Mouse (Mus musculus): ENCODE results near the gene Gm44790. TPM values are rescaled to one million over a fixed set of nuclear protein-coding genes. Genes with fewer than 3 reads are reported as not detected.

Gene Gm44790
- polyA plus RNA-seq, 1 experiment from 2014 or later, result not detected

- no peaks in the 10 kb centered on the region for H3K27me3 ChIP-seq (replicated peaks)
- no peak overlapping the region for H3K4me2 ChIP-seq
- no peak overlapping the region for H3K27ac ChIP-seq (ENCODE audit: poor library complexity, severe bottlenecking)
- no peak overlapping the region for H3K4me3 ChIP-seq
- 88% methylated on average over 17 of the region's 17 CpGs for WGBS
- no peak for ATAC-seq (ENCODE audit: insufficient number of reproducible peaks, low FRiP score)
- no peaks in the 10 kb centered on the region for H3K9me3 ChIP-seq (replicated peaks)
- H3K9ac ChIP-seq, result no peak overlapping the region
- peaks cover 47% of the 10 kb centered on the region for H3K36me3 ChIP-seq
- H3K4me1 ChIP-seq (replicated peaks), result peaks cover 27% of the 10 kb centered on the region
Measured at GRCm38 (mm10) chr6:86394078-86394720, 32.3 kb upstream of the Gm44790 start.

- Histone ChIP-seq H3K36me3 (peaks cover 39% of the 10 kb centered on the region), H3K9me3 (replicated peaks) (no peaks in the 10 kb centered on the region), H3K4me3 (peak overlapping the region; percentile 0; the same call in 1 of the 2 replicates), H3K27ac (ENCODE audit: poor library complexity, severe bottlenecking) (no peak overlapping the region), H3K9ac (peak overlapping the region; percentile 44; the same call in 1 of the 2 replicates), H3K4me1 (replicated peaks) (peaks cover 27% of the 10 kb centered on the region), H3K4me2 (peak overlapping the region; percentile 90), H3K27me3 (replicated peaks) (no peaks in the 10 kb centered on the region)
- no peak for ATAC-seq (ENCODE audit: insufficient number of reproducible peaks, low FRiP score)
- 75% methylated on average over 9 of the region's 9 CpGs for WGBS
Measured at GRCm38 (mm10) chr6:86395021-86395420, 31.4 kb upstream of the Gm44790 start.

GRCm38 (mm10) chr6:86395969-86396368 is 30.5 kb upstream of the Gm44790 start:
- H3K36me3 ChIP-seq, result peaks cover 29% of the 10 kb centered on the region
- peak overlapping the region; percentile 84 for H3K9ac ChIP-seq
- H3K4me2 ChIP-seq, result peak overlapping the region; percentile 90
- peak overlapping the region; percentile 84; the same call in 1 of the 2 replicates for H3K27ac ChIP-seq (ENCODE audit: poor library complexity, severe bottlenecking)
- WGBS, result 33% methylated on average over 10 of the region's 10 CpGs
- ATAC-seq (ENCODE audit: insufficient number of reproducible peaks, low FRiP score), result no peak
- no peaks in the 10 kb centered on the region for H3K9me3 ChIP-seq (replicated peaks)
- peak overlapping the region; percentile 86 for H3K4me3 ChIP-seq
- H3K4me1 ChIP-seq (replicated peaks), result peaks cover 30% of the 10 kb centered on the region
- H3K27me3 ChIP-seq (replicated peaks), result no peaks in the 10 kb centered on the region

GRCm38 (mm10) chr6:86396581-86397256 is 29.7 kb upstream of the Gm44790 start, which contains the start of gene Pcyox1:
Gene Pcyox1 (minus strand): TSS chr6:86397154.
- Histone ChIP-seq H3K36me3 (peaks cover 22% of the 10 kb centered on the region), H3K27ac (ENCODE audit: poor library complexity, severe bottlenecking) (peak within 1 kb of the TSS; percentile 84), H3K4me3 (peak within 1 kb of the TSS; percentile 86), H3K4me1 (replicated peaks) (peaks cover 31% of the 10 kb centered on the region), H3K4me2 (peak within 1 kb of the TSS; percentile 90), H3K27me3 (replicated peaks) (no peaks in the 10 kb centered on the region), H3K9ac (peak within 1 kb of the TSS; percentile 84), H3K9me3 (replicated peaks) (no peaks in the 10 kb centered on the region)
- peak; percentile 93 for ATAC-seq (ENCODE audit: insufficient number of reproducible peaks, low FRiP score)
- under 1% methylated on average over 50 of the region's 51 CpGs for WGBS

GRCm38 (mm10) chr6:86397257-86397980 is 29.0 kb upstream of the Gm44790 start:
- H3K27ac ChIP-seq (ENCODE audit: poor library complexity, severe bottlenecking), result peak overlapping the region; percentile 84; the same call in 1 of the 2 replicates
- H3K27me3 ChIP-seq (replicated peaks), result no peaks in the 10 kb centered on the region
- H3K9ac ChIP-seq, result peak overlapping the region; percentile 84
- 3% methylated on average over 14 of the region's 14 CpGs for WGBS
- no peak for ATAC-seq (ENCODE audit: insufficient number of reproducible peaks, low FRiP score)
- H3K4me1 ChIP-seq (replicated peaks), result peaks cover 31% of the 10 kb centered on the region
- peak overlapping the region; percentile 90 for H3K4me2 ChIP-seq
- H3K36me3 ChIP-seq, result peaks cover 15% of the 10 kb centered on the region
- H3K4me3 ChIP-seq, result peak overlapping the region; percentile 86
- no peaks in the 10 kb centered on the region for H3K9me3 ChIP-seq (replicated peaks)

GRCm38 (mm10) chr6:86398986-86399385 is 27.5 kb upstream of the Gm44790 start:
- peaks cover 31% of the 10 kb centered on the region for H3K4me1 ChIP-seq (replicated peaks)
- no peak overlapping the region for H3K4me3 ChIP-seq
- ATAC-seq (ENCODE audit: insufficient number of reproducible peaks, low FRiP score), result no peak
- WGBS, result 77% methylated on average over 2 of the region's 2 CpGs
- no peak overlapping the region for H3K27ac ChIP-seq (ENCODE audit: poor library complexity, severe bottlenecking)
- H3K4me2 ChIP-seq, result no peak overlapping the region
- no peak overlapping the region for H3K9ac ChIP-seq
- no peaks in the 10 kb centered on the region for H3K27me3 ChIP-seq (replicated peaks)
- H3K36me3 ChIP-seq, result peaks cover 5% of the 10 kb centered on the region; the same call in 1 of the 2 replicates
- H3K9me3 ChIP-seq (replicated peaks), result no peaks in the 10 kb centered on the region

- 65% methylated on average over 2 of the region's 2 CpGs for WGBS
- Histone ChIP-seq H3K4me1 (replicated peaks) (peaks cover 22% of the 10 kb centered on the region), H3K9ac (no peak overlapping the region), H3K27me3 (replicated peaks) (no peaks in the 10 kb centered on the region), H3K4me2 (no peak overlapping the region), H3K27ac (ENCODE audit: poor library complexity, severe bottlenecking) (no peak overlapping the region), H3K9me3 (replicated peaks) (no peaks in the 10 kb centered on the region), H3K36me3 (no peaks in the 10 kb centered on the region), H3K4me3 (no peak overlapping the region)
- ATAC-seq (ENCODE audit: insufficient number of reproducible peaks, low FRiP score), result no peak
Measured at GRCm38 (mm10) chr6:86399995-86400394, 26.5 kb upstream of the Gm44790 start.

GRCm38 (mm10) chr6:86400972-86401371 is 25.5 kb upstream of the Gm44790 start:
- WGBS, result 5% methylated on average over 9 of the region's 9 CpGs
- no peaks in the 10 kb centered on the region for H3K27me3 ChIP-seq (replicated peaks)
- H3K4me1 ChIP-seq (replicated peaks), result peaks cover 15% of the 10 kb centered on the region
- peak overlapping the region; percentile 33 for H3K4me3 ChIP-seq
- no peak for ATAC-seq (ENCODE audit: insufficient number of reproducible peaks, low FRiP score)
- H3K27ac ChIP-seq (ENCODE audit: poor library complexity, severe bottlenecking), result no peak overlapping the region
- H3K36me3 ChIP-seq, result no peaks in the 10 kb centered on the region
- peak overlapping the region; percentile 62 for H3K4me2 ChIP-seq
- H3K9ac ChIP-seq, result no peak overlapping the region; the same call in 1 of the 2 replicates
- H3K9me3 ChIP-seq (replicated peaks), result no peaks in the 10 kb centered on the region

- Histone ChIP-seq H3K9me3 (replicated peaks) (no peaks in the 10 kb centered on the region), H3K27me3 (replicated peaks) (no peaks in the 10 kb centered on the region), H3K27ac (ENCODE audit: poor library complexity, severe bottlenecking) (no peak overlapping the region), H3K36me3 (peaks cover 8% of the 10 kb centered on the region; the same call in 1 of the 2 replicates), H3K4me3 (peak overlapping the region; percentile 79), H3K9ac (no peak overlapping the region), H3K4me1 (replicated peaks) (peaks cover 14% of the 10 kb centered on the region), H3K4me2 (peak overlapping the region; percentile 31)
- 36% methylated on average over 12 of the region's 12 CpGs for WGBS
- ATAC-seq (ENCODE audit: insufficient number of reproducible peaks, low FRiP score), result no peak
Measured at GRCm38 (mm10) chr6:86402681-86403607, 23.5 kb upstream of the Gm44790 start.

- under 1% methylated on average over 15 of the region's 15 CpGs for WGBS
- H3K9me3 ChIP-seq (replicated peaks), result no peaks in the 10 kb centered on the region
- H3K9ac ChIP-seq, result no peak overlapping the region
- peak overlapping the region; percentile 69 for H3K4me2 ChIP-seq
- H3K4me1 ChIP-seq (replicated peaks), result peaks cover 14% of the 10 kb centered on the region
- H3K27me3 ChIP-seq (replicated peaks), result no peaks in the 10 kb centered on the region
- ATAC-seq (ENCODE audit: insufficient number of reproducible peaks, low FRiP score), result peak; percentile 75
- H3K27ac ChIP-seq (ENCODE audit: poor library complexity, severe bottlenecking), result peak overlapping the region; percentile 98
- peak overlapping the region; percentile 79 for H3K4me3 ChIP-seq
- H3K36me3 ChIP-seq, result peaks cover 12% of the 10 kb centered on the region
Measured at GRCm38 (mm10) chr6:86403728-86404099, 22.7 kb upstream of the Gm44790 start.

All from heart, embryonic 12.5 days (tissue).